Mouse (Mus musculus): ENCODE measurements around the gene Btbd35f28. TPM values are rescaled to one million over a fixed set of nuclear protein-coding genes. Genes with fewer than 3 reads are reported as not detected.
"Not testable (repeated sequence)": the region's sequence is repeated elsewhere in the genome, so short reads cannot be mapped to it uniquely, and the experiment has no call there.

Gene Btbd35f28
- polyA plus RNA-seq (2015; fragmentation: Nextera tagmentation; extraction: Ambion mirVana), result not detected in 2 replicates

- H3K27me3 ChIP-seq (replicated peaks; ENCODE audit: control insufficient read depth, insufficient read depth, low read length); H3K9ac ChIP-seq (ENCODE audit: low read depth, low read length); H3K9me3 ChIP-seq (ENCODE audit: control insufficient read depth); H3K4me1 ChIP-seq (replicated peaks; ENCODE audit: control insufficient read depth, insufficient read depth, low read length); H3K4me3 ChIP-seq (ENCODE audit: low read depth, low read length); H3K4me2 ChIP-seq (replicated peaks; ENCODE audit: low read depth); H3K36me3 ChIP-seq (ENCODE audit: control insufficient read depth, insufficient read depth); ATAC-seq; H3K27ac ChIP-seq (ENCODE audit: low read depth, low read length): not testable (repeated sequence)
- no CpG with 5 or more reads among the region's 2 CpGs for whole genome bisulfite sequencing
Measured at GRCm38 (mm10) chrX:4196276-4196675, at the start of gene Btbd35f28. Gene Btbd35f28, plus strand, starts transcription at chrX:4196576.

Other genes with a start within 250 kb of the Btbd35f28 start
- gene Btbd35f16, start 239.6 kb upstream of the Btbd35f28 start, polyA plus RNA-seq (2015; fragmentation: Nextera tagmentation; extraction: Ambion mirVana), result not detected in 2 replicates
- gene Btbd35f3, start 158.9 kb upstream of the Btbd35f28 start, polyA plus RNA-seq (2015; fragmentation: Nextera tagmentation; extraction: Ambion mirVana), result not detected in 2 replicates
- not detected in 2 replicates for gene Btbd35f20, start 94.7 kb downstream of the Btbd35f28 start, polyA plus RNA-seq (2015; fragmentation: Nextera tagmentation; extraction: Ambion mirVana)
- not detected in 2 replicates for gene Btbd35f17, start 174.1 kb downstream of the Btbd35f28 start, polyA plus RNA-seq (2015; fragmentation: Nextera tagmentation; extraction: Ambion mirVana)